Mouse (Mus musculus) hindbrain, embryonic 15.5 days (tissue): Measurements from ENCODE around the gene Ctnnbl1. TPM values are rescaled to one million over a fixed set of nuclear protein-coding genes. Genes with fewer than 3 reads are reported as not detected.

ENCODE experiments used
- ATAC-seq: fragments of 200-750 bp; cut with Nextera tagmentation; 2 replicates; pipeline ENCODE4 v1.8.0; 2017; ENCODE audit warnings: low read depth, moderate number of reproducible peaks, moderate TSS enrichment; ENCODE audit not compliant: low FRiP score
- H3K27ac ChIP-seq: fragments of 300-500 bp; sonication (generic); replicated peaks from 2 replicates; pipeline ENCODE4 v1.5.1; 2015; ENCODE audit warnings: mild to moderate bottlenecking, inconsistent platforms
- H3K27me3 ChIP-seq: fragments of 300-500 bp; sonication (generic); 2 replicates; pipeline ENCODE4 v1.6.1; 2015; ENCODE audit warnings: control low read depth, inconsistent platforms
- H3K36me3 ChIP-seq: fragments of 300-500 bp; sonication (generic); 2 replicates; pipeline ENCODE4 v1.6.1; 2015; ENCODE audit warnings: control low read depth, inconsistent platforms
- H3K4me1 ChIP-seq: fragments of 300-500 bp; sonication (generic); replicated peaks from 2 replicates; pipeline ENCODE4 v1.6.1; 2015; ENCODE audit warnings: control low read depth, inconsistent platforms
- H3K4me2 ChIP-seq: fragments of 300-500 bp; sonication (generic); 2 replicates; pipeline ENCODE4 v1.6.1; 2015; ENCODE audit warnings: moderate library complexity, mild to moderate bottlenecking, inconsistent platforms
- H3K4me3 ChIP-seq: fragments of 300-500 bp; sonication (generic); 2 replicates; pipeline ENCODE4 v1.5.1; 2015; ENCODE audit warnings: mild to moderate bottlenecking, inconsistent platforms
- H3K9ac ChIP-seq: fragments of 300-500 bp; sonication (generic); 2 replicates; pipeline ENCODE4 v1.6.1; 2015; ENCODE audit warnings: inconsistent platforms
- H3K9me3 ChIP-seq: fragments of 300-500 bp; sonication (generic); 2 replicates; pipeline ENCODE4 v1.6.1; 2016; ENCODE audit warnings: control low read depth, inconsistent platforms
- WGBS: fragments of 180-500 bp; shearing (Covaris S2); methylation state at CpG from one replicate; pipeline ENCODE4 v1.1.7; 2015; 5-methylcytosine and 5-hydroxymethylcytosine counted together
- polyA plus RNA-seq: library from polyadenylated mRNA; unstranded; fragments of >200 nt; fragmentation: Nextera tagmentation; extraction: Ambion mirVana; gene quantifications from 2 replicates; pipeline ENCODE4 v1.2.1, GENCODE M21; 2015

The Ctnnbl1 gene
- polyA plus RNA-seq, 1 experiment from 2014 or later = 58.9 TPM

DNA sequence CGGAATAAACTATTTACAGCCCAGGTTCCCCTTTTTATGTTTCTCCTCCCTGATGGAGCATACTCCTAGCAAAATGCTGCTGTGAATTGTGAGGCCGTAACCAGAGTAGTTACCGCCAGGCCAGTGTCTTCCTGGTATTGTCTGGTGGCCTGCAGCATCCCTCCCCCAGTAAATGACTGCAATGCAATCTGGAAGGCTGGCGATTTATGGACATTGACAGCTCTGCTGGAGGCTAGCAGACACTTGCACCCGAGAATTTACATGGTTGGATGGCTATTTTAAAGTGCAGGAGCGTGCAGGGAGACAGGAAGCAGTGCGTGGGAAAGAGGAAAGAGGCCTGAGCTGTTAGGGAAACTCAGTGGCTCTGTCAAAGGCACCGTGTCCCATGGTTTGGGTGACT lies 99.8 kb downstream of the Ctnnbl1 start:
- whole genome bisulfite sequencing = 44% methylated on average over 8 of the region's 8 CpGs
- Histone ChIP-seq H3K4me2 (no peak overlapping the region), H3K27me3 (no peaks in the 10 kb centered on the region), H3K36me3 (no peaks in the 10 kb centered on the region), H3K4me3 (no peak overlapping the region), H3K4me1 (peaks cover 31% of the 10 kb centered on the region), H3K9me3 (no peaks in the 10 kb centered on the region), H3K27ac (peak overlapping the region; percentile 7; the same call in 1 of the 2 replicates), H3K9ac (no peak overlapping the region)
- ATAC-seq = no peak

DNA sequence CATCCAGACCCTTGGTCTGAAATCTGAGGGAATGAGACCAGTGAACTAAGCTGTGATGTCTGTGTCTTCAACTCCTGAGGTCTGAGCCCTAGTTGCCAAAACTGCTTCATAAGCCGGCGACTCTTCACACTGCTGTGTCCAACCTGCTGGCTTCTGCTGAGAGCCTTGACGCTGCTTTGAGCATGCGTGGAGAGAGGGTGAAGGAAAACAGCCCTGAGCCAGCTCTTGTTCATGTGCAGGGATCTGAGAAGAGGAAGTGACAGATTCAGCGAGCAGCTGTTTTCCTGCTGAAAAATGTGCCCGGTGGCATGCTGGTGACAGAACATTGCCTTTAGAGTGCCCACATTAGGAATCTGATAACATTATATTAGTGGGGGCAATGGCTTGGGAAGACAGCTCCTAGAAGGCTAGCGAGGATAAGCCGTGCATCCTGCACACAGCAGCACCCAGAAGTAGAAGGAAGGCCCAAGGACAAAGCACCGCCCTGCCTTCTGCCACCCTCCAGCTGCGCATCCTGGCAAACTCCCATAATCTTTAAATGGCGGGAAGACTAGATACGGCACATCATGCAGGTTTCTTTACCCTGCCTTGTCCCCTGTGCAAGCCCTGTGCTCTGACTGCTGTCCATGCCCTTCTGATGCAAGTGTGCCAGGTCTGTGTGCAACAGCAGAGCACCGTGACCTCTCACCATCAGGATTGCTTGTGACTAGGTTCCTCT lies 101.2 kb downstream of the Ctnnbl1 start:
- Histone ChIP-seq H3K9ac (no peak overlapping the region), H3K4me1 (peaks cover 31% of the 10 kb centered on the region), H3K4me3 (no peak overlapping the region), H3K36me3 (no peaks in the 10 kb centered on the region), H3K27ac (peak overlapping the region; percentile 6), H3K4me2 (no peak overlapping the region), H3K27me3 (no peaks in the 10 kb centered on the region), H3K9me3 (no peaks in the 10 kb centered on the region)
- ATAC-seq = peak; percentile 67
- 77% methylated on average over 13 of the region's 13 CpGs for WGBS

DNA sequence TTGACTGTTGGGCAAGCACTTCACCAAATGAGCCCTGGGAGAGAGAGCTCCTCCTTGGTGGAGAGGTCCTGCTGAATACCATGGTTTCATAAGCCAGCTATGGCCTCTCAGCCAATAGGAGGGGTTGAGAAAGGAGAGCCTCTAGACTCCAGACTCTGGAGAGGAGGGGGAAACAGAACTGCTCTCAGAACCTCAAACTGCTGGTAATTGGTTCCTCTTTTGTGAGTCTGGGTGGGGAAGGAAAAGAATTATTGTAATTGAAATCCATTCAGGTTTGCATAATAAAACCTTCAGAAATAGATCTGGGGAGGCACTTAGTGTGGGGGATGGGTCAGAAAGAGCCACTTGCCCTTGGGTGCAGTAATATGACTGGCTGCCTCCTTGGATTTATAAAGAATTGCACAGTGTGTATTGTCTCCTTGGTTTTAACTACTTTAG lies 103.5 kb downstream of the Ctnnbl1 start:
- Histone ChIP-seq H3K9me3 (no peaks in the 10 kb centered on the region), H3K4me2 (no peak overlapping the region), H3K9ac (no peak overlapping the region), H3K4me3 (no peak overlapping the region), H3K36me3 (no peaks in the 10 kb centered on the region), H3K27ac (peak overlapping the region; percentile 51), H3K27me3 (no peaks in the 10 kb centered on the region), H3K4me1 (peaks cover 31% of the 10 kb centered on the region)
- no peak for ATAC-seq

DNA sequence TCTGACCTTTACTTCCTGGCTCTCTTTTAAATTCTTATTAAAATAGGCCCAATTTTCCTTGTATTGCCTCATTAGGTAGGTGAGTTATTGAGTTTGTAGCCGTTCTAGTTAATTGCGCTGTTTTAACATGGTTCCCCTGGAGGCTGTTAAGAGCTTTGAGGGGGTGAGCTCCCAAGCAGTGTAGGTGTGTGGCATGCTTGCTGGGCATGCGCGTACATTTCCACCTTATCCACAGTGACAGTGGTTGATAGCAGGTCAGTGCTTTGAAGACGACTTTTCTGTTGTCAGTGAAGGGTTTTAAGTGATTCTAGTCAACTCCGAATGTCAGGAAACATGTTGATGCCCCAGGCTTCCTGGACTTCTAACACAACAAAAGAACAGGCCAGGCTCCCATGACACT lies 103.9 kb downstream of the Ctnnbl1 start:
- H3K36me3 ChIP-seq = no peaks in the 10 kb centered on the region
- no peak overlapping the region for H3K4me3 ChIP-seq
- ATAC-seq = no peak
- peaks cover 31% of the 10 kb centered on the region for H3K4me1 ChIP-seq
- H3K9ac ChIP-seq = no peak overlapping the region
- H3K4me2 ChIP-seq = no peak overlapping the region
- WGBS = 56% methylated on average over 6 of the region's 6 CpGs
- no peaks in the 10 kb centered on the region for H3K27me3 ChIP-seq
- H3K9me3 ChIP-seq = no peaks in the 10 kb centered on the region
- peak overlapping the region; percentile 51 for H3K27ac ChIP-seq

DNA sequence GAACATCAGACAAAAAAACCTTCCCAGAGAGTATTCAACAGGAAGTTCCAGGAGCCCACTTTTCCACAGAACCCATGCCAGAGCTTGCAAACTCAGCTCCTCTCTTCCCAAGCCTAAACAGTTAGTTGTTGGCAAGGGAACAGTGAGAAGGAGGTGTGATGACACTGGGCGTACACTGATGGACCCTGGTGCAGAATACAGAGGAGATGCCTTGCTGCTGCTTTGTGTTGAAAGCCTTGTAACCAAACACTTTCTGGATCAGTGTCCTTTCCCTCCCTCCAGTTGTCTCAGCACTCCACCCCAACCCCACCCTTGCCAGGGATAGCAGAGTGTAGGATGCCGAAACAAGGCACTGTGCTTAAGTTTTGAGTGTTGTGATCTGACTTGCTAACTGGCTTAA lies 107.5 kb downstream of the Ctnnbl1 start:
- WGBS = 88% methylated on average over 2 of the region's 2 CpGs
- no peaks in the 10 kb centered on the region for H3K36me3 ChIP-seq
- H3K9ac ChIP-seq = no peak overlapping the region
- H3K27me3 ChIP-seq = no peaks in the 10 kb centered on the region
- no peak overlapping the region for H3K27ac ChIP-seq
- H3K4me1 ChIP-seq = peaks cover 18% of the 10 kb centered on the region
- no peak for ATAC-seq
- no peak overlapping the region for H3K4me2 ChIP-seq
- no peaks in the 10 kb centered on the region for H3K9me3 ChIP-seq
- no peak overlapping the region for H3K4me3 ChIP-seq

DNA sequence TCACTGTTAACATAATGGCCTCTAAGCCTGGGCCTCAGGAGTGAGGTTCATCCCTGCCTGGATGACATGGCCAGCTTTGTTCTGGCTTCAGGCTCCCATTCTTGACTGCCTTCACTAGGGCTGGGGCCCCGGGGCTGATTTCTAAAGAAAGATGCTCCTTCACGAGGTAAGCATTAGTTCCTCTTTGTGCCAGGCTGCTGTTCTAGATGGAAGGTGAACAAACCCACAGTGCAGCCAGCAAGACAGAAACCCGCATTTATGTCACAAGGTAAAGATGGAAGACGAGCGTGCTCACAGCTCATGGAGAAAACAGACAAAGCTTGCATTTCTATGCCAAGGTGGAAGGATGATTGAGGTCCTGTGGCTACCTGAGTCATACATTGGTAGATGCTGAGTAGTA lies 108.6 kb downstream of the Ctnnbl1 start:
- ATAC-seq = no peak
- WGBS = 83% methylated on average over 5 of the region's 5 CpGs
- no peak overlapping the region for H3K9ac ChIP-seq
- no peak overlapping the region for H3K4me2 ChIP-seq
- no peak overlapping the region for H3K4me3 ChIP-seq
- no peaks in the 10 kb centered on the region for H3K27me3 ChIP-seq
- H3K27ac ChIP-seq = no peak overlapping the region
- H3K36me3 ChIP-seq = no peaks in the 10 kb centered on the region
- H3K4me1 ChIP-seq = peaks cover 12% of the 10 kb centered on the region
- no peaks in the 10 kb centered on the region for H3K9me3 ChIP-seq

DNA sequence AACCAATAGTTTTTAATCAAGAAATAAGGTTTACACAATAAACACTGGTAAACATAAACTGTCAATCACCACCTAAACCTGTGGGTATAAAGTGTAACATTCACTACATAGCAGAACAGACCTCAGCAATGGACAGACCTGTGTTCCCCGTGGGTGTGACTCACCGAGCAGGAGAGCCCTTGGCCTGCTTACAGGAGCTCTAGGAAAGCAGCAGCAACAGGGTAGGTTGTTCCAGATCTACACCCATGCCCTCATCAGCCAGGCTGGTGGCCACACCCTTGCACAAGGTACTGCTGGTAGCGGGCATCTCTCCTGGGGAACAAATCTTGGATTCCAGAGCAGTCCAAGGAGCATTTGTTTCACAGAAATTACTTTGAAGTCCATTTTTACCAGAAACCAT lies 115.9 kb downstream of the Ctnnbl1 start:
- no peak for ATAC-seq
- Histone ChIP-seq H3K4me3 (no peak overlapping the region), H3K36me3 (no peaks in the 10 kb centered on the region), H3K9ac (no peak overlapping the region), H3K4me2 (no peak overlapping the region), H3K9me3 (no peaks in the 10 kb centered on the region), H3K27ac (no peak overlapping the region), H3K27me3 (no peaks in the 10 kb centered on the region), H3K4me1 (peaks cover 15% of the 10 kb centered on the region)
- 90% methylated on average over 3 of the region's 3 CpGs for WGBS

DNA sequence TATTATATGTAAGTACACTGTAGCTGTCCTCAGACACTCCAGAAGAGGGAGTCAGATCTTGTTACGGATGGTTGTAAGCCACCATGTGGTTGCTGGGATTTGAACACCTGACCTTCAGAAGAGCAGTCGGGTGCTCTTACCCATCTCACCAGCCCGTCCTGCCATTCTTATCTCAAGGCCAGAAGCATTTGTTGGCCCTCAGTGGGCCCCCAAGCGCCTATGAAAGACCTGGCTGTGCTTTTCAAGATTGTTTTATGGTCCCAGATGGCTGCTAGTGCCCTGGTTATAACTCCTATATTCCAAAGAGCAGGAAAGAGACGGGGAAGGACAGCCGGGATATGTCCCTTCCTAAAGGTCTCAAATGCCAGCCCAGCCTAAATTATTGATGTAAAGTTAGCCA lies 118.6 kb downstream of the Ctnnbl1 start:
- Histone ChIP-seq H3K27me3 (no peaks in the 10 kb centered on the region), H3K4me1 (peaks cover 29% of the 10 kb centered on the region), H3K4me3 (no peak overlapping the region), H3K27ac (no peak overlapping the region), H3K4me2 (no peak overlapping the region), H3K36me3 (no peaks in the 10 kb centered on the region), H3K9ac (no peak overlapping the region), H3K9me3 (no peaks in the 10 kb centered on the region)
- WGBS = 86% methylated on average over 6 of the region's 6 CpGs
- no peak for ATAC-seq

DNA sequence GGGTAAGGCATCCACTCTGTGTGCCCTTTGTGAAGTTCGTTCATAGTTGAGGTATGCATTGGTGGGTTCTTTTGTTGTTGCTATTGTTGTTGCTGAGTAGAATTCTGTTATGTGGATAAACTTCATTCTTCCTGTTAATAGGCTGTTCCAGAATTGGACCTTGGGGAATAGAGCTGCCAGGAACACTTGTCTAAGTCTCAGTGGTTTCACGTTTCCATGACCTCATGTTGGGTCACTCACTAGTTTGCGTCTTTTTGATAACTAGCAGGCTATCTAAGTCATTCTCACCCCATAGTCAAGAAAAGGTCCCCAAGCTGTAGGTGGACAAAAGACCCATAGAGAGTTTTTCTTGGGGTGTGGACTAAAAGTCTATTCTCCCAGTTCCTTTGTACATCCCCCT lies 120.3 kb downstream of the Ctnnbl1 start:
- ATAC-seq = no peak
- Histone ChIP-seq H3K27me3 (no peaks in the 10 kb centered on the region), H3K4me1 (peaks cover 42% of the 10 kb centered on the region), H3K9me3 (no peaks in the 10 kb centered on the region), H3K4me2 (no peak overlapping the region), H3K27ac (no peak overlapping the region), H3K36me3 (no peaks in the 10 kb centered on the region), H3K9ac (no peak overlapping the region), H3K4me3 (no peak overlapping the region)
- 65% methylated on average over 3 of the region's 3 CpGs for WGBS

DNA sequence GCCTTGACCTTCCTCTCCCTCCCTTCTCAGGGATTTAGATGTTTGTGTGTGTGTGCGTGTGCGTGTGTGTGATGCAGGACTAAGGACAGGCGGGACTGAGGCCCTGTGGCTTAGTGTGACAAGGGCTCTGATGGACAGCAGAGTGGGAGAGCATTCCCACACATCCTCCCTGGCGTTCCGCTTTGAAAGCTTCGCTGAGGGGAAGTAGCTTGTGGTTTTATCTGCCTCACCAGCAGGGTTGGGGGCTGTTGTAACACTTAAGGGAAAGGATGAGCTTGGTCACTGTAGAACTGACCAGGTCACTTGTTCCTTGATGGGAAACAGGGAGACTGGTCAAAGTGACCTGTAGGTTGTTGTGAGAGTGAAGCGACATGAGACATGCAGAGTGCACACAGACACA lies 121.1 kb downstream of the Ctnnbl1 start:
- no peak for ATAC-seq
- Histone ChIP-seq H3K4me2 (no peak overlapping the region), H3K27me3 (no peaks in the 10 kb centered on the region), H3K4me3 (no peak overlapping the region), H3K27ac (peak overlapping the region; percentile 64; the same call in 1 of the 2 replicates), H3K4me1 (peaks cover 42% of the 10 kb centered on the region), H3K36me3 (no peaks in the 10 kb centered on the region), H3K9me3 (no peaks in the 10 kb centered on the region), H3K9ac (no peak overlapping the region)
- WGBS = 80% methylated on average over 7 of the region's 7 CpGs

DNA sequence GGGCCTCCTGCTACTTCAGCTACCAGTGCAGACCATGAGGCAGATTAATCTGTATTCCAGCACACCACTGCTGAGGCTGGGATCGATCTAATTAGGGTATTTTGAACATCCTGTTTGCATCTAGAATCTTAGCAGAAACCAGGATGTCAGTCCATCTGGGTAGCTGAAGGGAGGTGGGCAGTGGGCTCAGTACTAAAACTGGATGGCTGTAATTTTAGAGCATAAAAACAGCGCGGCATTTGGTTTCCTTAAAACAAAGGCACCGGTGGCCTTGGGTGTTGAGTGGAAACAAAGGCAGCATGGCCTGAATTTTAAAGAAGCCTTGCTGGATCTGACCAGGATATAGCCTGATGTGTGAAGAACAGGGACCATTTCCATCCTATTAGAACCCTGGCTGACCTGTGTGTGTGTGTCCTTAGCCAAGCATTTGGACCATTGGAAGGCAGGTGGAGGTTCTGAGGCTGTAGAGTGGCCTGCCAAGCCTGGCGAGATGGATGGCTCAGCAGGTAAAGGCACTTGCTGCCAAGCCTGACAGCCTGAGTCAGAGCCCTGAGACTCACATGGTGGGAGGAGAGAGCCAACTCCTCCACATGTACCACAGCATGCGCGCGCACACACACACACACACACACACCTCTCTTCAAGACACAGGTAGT lies 122.0 kb downstream of the Ctnnbl1 start:
- Histone ChIP-seq H3K4me1 (peaks cover 42% of the 10 kb centered on the region), H3K9ac (no peak overlapping the region), H3K36me3 (no peaks in the 10 kb centered on the region), H3K9me3 (no peaks in the 10 kb centered on the region), H3K4me2 (no peak overlapping the region), H3K27ac (peak overlapping the region; percentile 64), H3K27me3 (no peaks in the 10 kb centered on the region), H3K4me3 (no peak overlapping the region)
- ATAC-seq = no peak
- 68% methylated on average over 8 of the region's 8 CpGs for WGBS

DNA sequence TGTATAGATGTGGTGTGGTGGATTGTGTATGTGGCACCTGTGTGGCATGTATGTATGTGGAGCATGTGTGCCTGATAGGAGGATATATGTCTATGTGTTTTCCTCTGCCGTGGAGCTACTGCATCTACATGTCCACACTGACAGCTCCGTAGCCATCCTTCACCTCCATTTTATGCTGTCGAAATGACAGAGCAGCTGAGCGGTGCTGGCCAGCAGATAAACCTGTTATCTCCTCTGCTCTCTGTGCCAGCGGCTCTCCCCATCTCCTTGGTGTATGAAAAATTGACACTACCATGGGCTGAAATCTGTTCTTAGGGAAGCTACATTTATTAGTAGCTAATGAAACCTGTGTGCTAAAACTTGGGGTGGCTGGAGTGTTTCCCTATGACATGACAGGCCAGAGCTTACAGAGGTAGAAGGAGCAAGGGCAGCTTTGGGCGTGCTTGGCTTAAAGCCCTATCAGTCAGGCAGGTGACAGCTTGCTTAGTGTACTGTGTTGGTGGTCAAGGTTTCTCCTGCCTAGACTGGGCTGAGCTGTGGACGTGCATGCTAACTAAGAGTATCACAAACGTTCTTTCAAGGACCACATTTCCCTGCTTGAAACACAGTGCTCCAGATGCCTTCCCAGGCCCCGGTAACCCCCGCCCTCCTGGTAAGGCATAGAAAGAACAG lies 124.2 kb downstream of the Ctnnbl1 start:
- no peak overlapping the region for H3K9ac ChIP-seq
- no peak for ATAC-seq
- H3K27ac ChIP-seq = peak overlapping the region; percentile 42

More for the DNA sequence above, 124.2 kb downstream of the Ctnnbl1 start:
- no peaks in the 10 kb centered on the region for H3K36me3 ChIP-seq
- H3K27me3 ChIP-seq = no peaks in the 10 kb centered on the region
- peaks cover 39% of the 10 kb centered on the region for H3K4me1 ChIP-seq
- no peak overlapping the region for H3K4me2 ChIP-seq
- no peaks in the 10 kb centered on the region for H3K9me3 ChIP-seq
- no peak overlapping the region for H3K4me3 ChIP-seq
- 64% methylated on average over 10 of the region's 10 CpGs for WGBS
